Mouse (Mus musculus) megakaryocyte-erythroid progenitor cell, adult 5-6 weeks (primary cell): ENCODE measurements around the gene Pira2. TPM values are rescaled to one million over a fixed set of nuclear protein-coding genes. Genes with fewer than 3 reads are reported as not detected.
"Not testable (repeated sequence)": the region's sequence is repeated elsewhere in the genome, so short reads cannot be mapped to it uniquely, and the experiment has no call there.

Source experiments
- ATAC-seq: replicated peaks from 2 replicates; pipeline ENCODE4 v1.8.0; 2016; ENCODE audit warnings: mild to moderate bottlenecking, inconsistent platforms; ENCODE audit not compliant: severe bottlenecking, poor library complexity, low FRiP score, low TSS enrichment
- total RNA-seq, 2 experiments: library from RNA; stranded (forward) in 1 of 2; stranded (reverse) in 1 of 2; fragments of 200-1000, 215-1000 nt in 1 of 2; fragments of >200 nt in 1 of 2; fragmentation: Nextera tagmentation in 1 of 2; gene quantifications; 2 replicates each; pipeline ENCODE4 v1.2.3; 2014 to 2017

The Pira2 gene
- total RNA-seq (2014; fragmentation: Nextera tagmentation) (not detected in 2 replicates), total RNA-seq (2017) (0.19 TPM in 1 of 2 replicates, not detected in the other)

DNA sequence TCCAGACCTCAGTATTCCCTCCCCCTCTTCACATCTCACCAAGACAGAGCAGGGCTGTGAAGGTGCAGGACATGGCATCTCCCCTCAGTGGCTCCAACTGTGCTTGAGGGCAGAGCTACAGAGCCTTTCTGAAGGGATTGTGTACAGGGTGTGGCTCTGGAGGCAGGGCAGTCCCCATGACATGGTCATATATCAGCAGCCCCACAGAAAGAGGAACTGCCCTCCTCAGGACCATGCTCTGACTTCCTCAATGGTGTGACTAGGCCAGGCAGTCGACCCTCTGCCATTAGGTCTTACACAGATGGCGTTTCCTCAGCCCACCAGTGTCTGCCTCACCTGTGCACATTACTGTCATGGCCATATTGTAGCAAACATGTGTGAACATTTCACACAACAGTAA is at the start of gene Pira2:
Gene Pira2, minus strand, starts transcription at position 101 of the 400 bp plus-strand sequence.
- not testable (repeated sequence) for ATAC-seq

GRCm38 (mm10) chr7:3875032-3875431 is 30.2 kb upstream of the Pira2 start:
- not testable (repeated sequence) for ATAC-seq

- ATAC-seq: not testable (repeated sequence)
Measured at GRCm38 (mm10) chr7:3837854-3838253, 7.0 kb downstream of the Pira2 start.

DNA sequence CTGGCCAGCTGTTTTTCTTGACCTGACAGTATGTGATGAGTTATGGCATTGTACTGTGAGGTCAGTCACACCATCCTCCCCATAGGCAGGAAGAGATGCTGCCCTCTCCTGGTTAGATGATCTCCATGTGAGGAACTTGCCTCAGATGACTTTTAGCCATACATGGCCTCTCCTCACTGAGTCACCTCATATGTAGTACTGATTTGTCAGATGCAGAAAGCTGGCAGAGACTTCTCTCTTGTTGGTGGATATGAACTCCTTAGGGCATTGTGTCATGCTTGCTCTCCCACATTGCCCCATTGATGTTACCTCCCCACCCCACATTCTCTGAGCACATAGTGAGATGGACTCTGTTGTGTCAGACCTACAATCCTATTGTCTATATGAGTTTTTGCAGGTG is 14.2 kb downstream of the Pira2 start:
- ATAC-seq: not testable (repeated sequence)

GRCm38 (mm10) chr7:3825599-3825998 is 19.3 kb downstream of the Pira2 start, which contains the start of gene Gm15448:
Gm15448 (minus strand) TSS chr7:3825687.
- not testable (repeated sequence) for ATAC-seq

GRCm38 (mm10) chr7:3811912-3812311 is 32.9 kb downstream of the Pira2 start:
- ATAC-seq: not testable (repeated sequence)

DNA sequence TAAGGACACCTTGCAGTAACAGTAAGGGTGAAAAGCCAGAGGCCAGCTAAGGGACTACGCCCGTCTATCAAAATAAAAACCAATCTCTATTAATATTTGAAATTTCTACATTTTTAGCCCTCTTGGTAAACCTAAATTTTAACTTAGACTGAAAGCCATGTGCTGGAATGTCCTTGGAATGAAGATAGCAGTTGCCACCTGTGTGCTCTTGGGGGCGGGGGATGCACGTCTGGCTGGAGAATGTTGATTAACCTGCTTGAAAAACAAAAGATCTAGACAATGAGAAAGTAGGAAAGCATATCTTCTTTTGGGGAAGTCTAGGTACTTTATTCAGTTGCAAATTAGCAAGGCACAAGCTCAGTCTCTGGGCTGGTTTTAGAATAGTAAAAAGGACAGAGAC is 41.9 kb downstream of the Pira2 start:
- ATAC-seq: not testable (repeated sequence)

DNA sequence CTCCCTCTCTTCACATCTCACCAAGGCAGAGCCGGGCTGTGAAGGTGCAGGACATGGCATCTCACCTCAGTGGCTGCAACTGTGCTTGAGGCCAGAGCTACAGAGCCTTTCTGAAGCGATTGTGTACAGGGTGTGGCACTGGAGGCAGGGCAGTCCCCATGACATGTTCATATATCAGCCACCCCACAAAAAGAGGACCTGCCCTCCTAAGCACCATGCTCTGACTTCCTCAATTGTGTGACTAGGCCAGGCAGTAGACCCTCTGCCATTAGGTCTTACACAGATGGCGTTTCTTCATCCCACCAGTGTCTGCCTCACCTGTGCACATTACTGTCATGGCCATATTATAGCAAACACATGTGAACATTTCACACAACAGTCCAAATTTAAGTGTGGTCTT is 44.9 kb downstream of the Pira2 start:
- not testable (repeated sequence) for ATAC-seq

GRCm38 (mm10) chr7:3796286-3796685 is 48.6 kb downstream of the Pira2 start:
- ATAC-seq: not testable (repeated sequence)

Other genes starting within 250 kb of the Pira2 start
- not detected in 2 replicates for gene Oscar, start 228.9 kb downstream of the Pira2 start, total RNA-seq (2014; fragmentation: Nextera tagmentation)
- gene Oscar, start 228.9 kb downstream of the Pira2 start, total RNA-seq (2017): not detected in 2 replicates
- 427 and 468 TPM in 2 replicates for gene Ndufa3, start 227.7 kb downstream of the Pira2 start, total RNA-seq (2014; fragmentation: Nextera tagmentation)
- 170 and 216 TPM in 2 replicates for gene Ndufa3, start 227.7 kb downstream of the Pira2 start, total RNA-seq (2017)
- gene Tfpt, start 215.1 kb downstream of the Pira2 start, total RNA-seq (2014; fragmentation: Nextera tagmentation): 17.6 and 26.3 TPM in 2 replicates
- 38.1 and 45.9 TPM in 2 replicates for gene Tfpt, start 215.1 kb downstream of the Pira2 start, total RNA-seq (2017)
- gene Prpf31, start 215.1 kb downstream of the Pira2 start, total RNA-seq (2014; fragmentation: Nextera tagmentation): 53.7 and 61.4 TPM in 2 replicates
- 125 and 128 TPM in 2 replicates for gene Prpf31, start 215.1 kb downstream of the Pira2 start, total RNA-seq (2017)
- gene Cnot3, start 199.8 kb downstream of the Pira2 start, total RNA-seq (2014; fragmentation: Nextera tagmentation): 117 and 166 TPM in 2 replicates
- gene Cnot3, start 199.8 kb downstream of the Pira2 start, total RNA-seq (2017): 21.2 and 47.8 TPM in 2 replicates
- 5.5 and 8.1 TPM in 2 replicates for gene Leng1, start 179.2 kb downstream of the Pira2 start, total RNA-seq (2014; fragmentation: Nextera tagmentation)
- gene Leng1, start 179.2 kb downstream of the Pira2 start, total RNA-seq (2017): 7.1 and 15.2 TPM in 2 replicates
- 10.8 and 19.5 TPM in 2 replicates for gene Tmc4, start 167.5 kb downstream of the Pira2 start, total RNA-seq (2014; fragmentation: Nextera tagmentation)
- 1.7 and 8.6 TPM in 2 replicates for gene Tmc4, start 167.5 kb downstream of the Pira2 start, total RNA-seq (2017)
- 6.6 and 9.5 TPM in 2 replicates for gene Tsen34, start 152.2 kb downstream of the Pira2 start, total RNA-seq (2014; fragmentation: Nextera tagmentation)
- gene Tsen34, start 152.2 kb downstream of the Pira2 start, total RNA-seq (2017): 10.3 and 18.2 TPM in 2 replicates
- gene Mboat7, start 151.5 kb downstream of the Pira2 start, total RNA-seq (2014; fragmentation: Nextera tagmentation): 20.2 and 26.7 TPM in 2 replicates
- 8.5 and 18.9 TPM in 2 replicates for gene Mboat7, start 151.5 kb downstream of the Pira2 start, total RNA-seq (2017)
- gene Rps9, start 141.1 kb downstream of the Pira2 start, total RNA-seq (2014; fragmentation: Nextera tagmentation): 3,542 and 4,029 TPM in 2 replicates
- gene Rps9, start 141.1 kb downstream of the Pira2 start, total RNA-seq (2017): 1,380 and 1,558 TPM in 2 replicates
- 0.69 TPM in 1 of 2 replicates, not detected in the other for gene Pirb, start 124.7 kb downstream of the Pira2 start, total RNA-seq (2014; fragmentation: Nextera tagmentation)
- gene Pirb, start 124.7 kb downstream of the Pira2 start, total RNA-seq (2017): 1.5 TPM in 1 of 2 replicates, not detected in the other
- gene Gm15448, start 19.4 kb downstream of the Pira2 start, total RNA-seq (2014; fragmentation: Nextera tagmentation): not detected in 2 replicates
- gene Gm15448, start 19.4 kb downstream of the Pira2 start, total RNA-seq (2017): 1.4 TPM in 1 of 2 replicates, not detected in the other
- not detected in 2 replicates for gene Gm14548, start 53.1 kb upstream of the Pira2 start, total RNA-seq (2014; fragmentation: Nextera tagmentation)
- gene Gm14548, start 53.1 kb upstream of the Pira2 start, total RNA-seq (2017): not detected in 2 replicates
- gene Lilra6, start 70.5 kb upstream of the Pira2 start, total RNA-seq (2014; fragmentation: Nextera tagmentation): 0.47 TPM in 1 of 2 replicates, not detected in the other
- not detected in 2 replicates for gene Lilra6, start 70.5 kb upstream of the Pira2 start, total RNA-seq (2017)
- gene Lair1, start 218.2 kb upstream of the Pira2 start, total RNA-seq (2014; fragmentation: Nextera tagmentation): 10.6 and 13.4 TPM in 2 replicates
- gene Lair1, start 218.2 kb upstream of the Pira2 start, total RNA-seq (2017): 7.2 and 22.0 TPM in 2 replicates